Mouse (Mus musculus) bone marrow, adult 2 months (tissue): ENCODE measurements around the gene Mrpl43.

Source experiments
- CTCF ChIP-seq: fragments of 200-500 bp; IDR thresholded peaks from 2 replicates; pipeline ENCODE4 v1.5.1; 2011; ENCODE audit warnings: low read length, control low read depth; ENCODE audit not compliant: control insufficient read depth, insufficient read depth
- POLR2A ChIP-seq: fragments of 200-500 bp; IDR thresholded peaks from 2 replicates; pipeline ENCODE4 v1.6.1; 2011; ENCODE audit warnings: low read depth, mild to moderate bottlenecking, control low read depth, low read length, borderline replicate concordance; ENCODE audit not compliant: control insufficient read depth

DNA sequence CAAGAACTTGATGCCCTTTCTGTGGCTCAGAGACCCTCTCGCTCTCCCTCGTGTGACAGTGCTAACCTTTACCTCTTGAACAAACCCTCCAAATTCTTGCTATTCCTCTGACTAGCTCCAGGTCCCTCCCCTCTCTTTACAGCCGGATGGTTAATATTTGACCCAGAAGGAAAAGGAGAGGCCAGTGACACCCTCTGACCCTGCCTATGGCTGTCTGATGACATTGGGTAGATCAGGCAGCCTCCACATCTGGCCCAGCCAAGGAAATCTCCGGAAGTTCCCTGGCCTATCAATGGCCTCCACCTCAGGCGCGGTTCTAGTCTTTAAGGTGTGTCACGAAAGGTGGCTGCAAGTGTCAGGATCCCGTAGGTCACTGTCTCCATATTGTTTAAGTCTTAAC, 15.2 kb downstream of the Mrpl43 start:
- TF ChIP-seq CTCF (no peak), POLR2A (no peak)
